Mouse (Mus musculus) forebrain, embryonic 14.5 days (tissue): Measurements from ENCODE around the gene 4933430I17Rik. TPM values are rescaled to one million over a fixed set of nuclear protein-coding genes. Genes with fewer than 3 reads are reported as not detected.

Source experiments
- ATAC-seq: fragments of 200-750 bp; cut with Nextera tagmentation; 2 replicates; pipeline ENCODE4 v1.8.0; 2017; ENCODE audit warnings: mild to moderate bottlenecking, moderate library complexity
- DNase-seq: peaks from one replicate; pipeline ENCODE4 v3.0.0-alpha.2; 2015; ENCODE audit warnings: low spot score
- H3K27ac ChIP-seq: fragments of 300-500 bp; sonication (generic); 2 replicates; pipeline ENCODE4 v1.5.1; 2014; ENCODE audit warnings: low read depth, mild to moderate bottlenecking, control low read depth, low read length, moderate library complexity
- H3K27me3 ChIP-seq: fragments of 300-500 bp; sonication (generic); replicated peaks from 2 replicates; pipeline ENCODE4 v1.6.1; 2014; ENCODE audit warnings: low read length, control low read depth, mixed read lengths; ENCODE audit not compliant: control insufficient read depth, insufficient read depth
- H3K36me3 ChIP-seq: fragments of 300-500 bp; sonication (generic); 2 replicates; pipeline ENCODE4 v1.6.1; 2014; ENCODE audit warnings: low read length, control low read depth; ENCODE audit not compliant: control insufficient read depth, insufficient read depth
- H3K4me1 ChIP-seq: fragments of 300-500 bp; sonication (generic); 2 replicates; pipeline ENCODE4 v1.6.1; 2014; ENCODE audit warnings: antibody characterized with exemption, low read length, control low read depth; ENCODE audit not compliant: control insufficient read depth, insufficient read depth
- H3K4me2 ChIP-seq: fragments of 300-500 bp; sonication (generic); 2 replicates; pipeline ENCODE4 v1.6.1; 2014; ENCODE audit warnings: mild to moderate bottlenecking, control low read depth, low read length
- H3K4me3 ChIP-seq: fragments of 300-500 bp; sonication (generic); 2 replicates; pipeline ENCODE4 v1.5.1; 2014; ENCODE audit warnings: low read depth, low read length, control low read depth
- H3K9ac ChIP-seq: fragments of 300-500 bp; sonication (generic); 2 replicates; pipeline ENCODE4 v1.6.1; 2014; ENCODE audit warnings: mild to moderate bottlenecking, low read length, control low read depth, moderate library complexity
- H3K9me3 ChIP-seq: fragments of 300-500 bp; sonication (generic); replicated peaks from 2 replicates; pipeline ENCODE4 v1.6.1; 2016; ENCODE audit warnings: low read length, control low read depth, mixed read lengths; ENCODE audit not compliant: control insufficient read depth
- WGBS: fragments of 180-500 bp; shearing (Covaris S2); extraction: QIAGEN DNeasy Blood & Tissue Kit; methylation state at CpG from one replicate; pipeline ENCODE4 v1.1.7; 2014; 5-methylcytosine and 5-hydroxymethylcytosine counted together
- polyA plus RNA-seq: library from polyadenylated mRNA; unstranded; fragments of >200 nt; fragmentation: Nextera tagmentation; extraction: Ambion mirVana; gene quantifications from 2 replicates; pipeline ENCODE4 v1.2.1, GENCODE M21; 2014

Gene 4933430I17Rik
- polyA plus RNA-seq, 1 experiment from 2014 or later: 0.97 TPM

GRCm38 (mm10) chr4:62519122-62519848, 5.9 kb upstream of the 4933430I17Rik start:
- Histone ChIP-seq H3K4me1 (peaks cover 13% of the 10 kb centered on the region), H3K27ac (peak overlapping the region; percentile 72), H3K4me2 (peak overlapping the region; percentile 70), H3K4me3 (peak overlapping the region; percentile 67), H3K27me3 (no peaks in the 10 kb centered on the region), H3K9ac (peak overlapping the region; percentile 78), H3K9me3 (no peaks in the 10 kb centered on the region), H3K36me3 (peaks cover 10% of the 10 kb centered on the region)
- ATAC-seq (peak; percentile 78), DNase-seq (no peak)
- WGBS: 2% methylated on average over 26 of the region's 26 CpGs

GRCm38 (mm10) chr4:62519849-62520233, 5.3 kb upstream of the 4933430I17Rik start, which contains the start of gene Alad:
Gene Alad (minus strand): TSS chr4:62519918.
- Histone ChIP-seq H3K4me2 (peak within 1 kb of the TSS; percentile 70), H3K9me3 (no peaks in the 10 kb centered on the region), H3K9ac (peak within 1 kb of the TSS; percentile 78), H3K4me1 (peaks cover 16% of the 10 kb centered on the region), H3K36me3 (peaks cover 10% of the 10 kb centered on the region), H3K27me3 (no peaks in the 10 kb centered on the region), H3K4me3 (peak within 1 kb of the TSS; percentile 67), H3K27ac (peak within 1 kb of the TSS; percentile 72)
- peak; percentile 91 for ATAC-seq
- under 1% methylated on average over 30 of the region's 37 CpGs for WGBS
- DNase-seq: peak; percentile 87

- Histone ChIP-seq H3K9ac (no peak overlapping the region), H3K27ac (no peak overlapping the region), H3K4me3 (no peak overlapping the region), H3K36me3 (peaks cover 10% of the 10 kb centered on the region), H3K4me1 (peaks cover 16% of the 10 kb centered on the region), H3K27me3 (no peaks in the 10 kb centered on the region), H3K9me3 (no peaks in the 10 kb centered on the region), H3K4me2 (no peak overlapping the region)
- DNase-seq (no peak), ATAC-seq (no peak)
- 91% methylated on average over 2 of the region's 2 CpGs for WGBS
These were observed 4.2 kb upstream of the 4933430I17Rik start for GRCm38 (mm10) chr4:62520892-62521400.

GRCm38 (mm10) chr4:62525489-62525811, 281 bp downstream of the 4933430I17Rik start:
- DNase-seq (no peak), ATAC-seq (no peak)
- Histone ChIP-seq H3K27ac (no peak overlapping the region), H3K4me3 (peak overlapping the region; percentile 67), H3K4me1 (peaks cover 7% of the 10 kb centered on the region), H3K27me3 (no peaks in the 10 kb centered on the region), H3K36me3 (peaks cover 10% of the 10 kb centered on the region), H3K9ac (peak overlapping the region; percentile 43; the same call in 1 of the 2 replicates), H3K4me2 (peak overlapping the region; percentile 89), H3K9me3 (no peaks in the 10 kb centered on the region)
- 1% methylated on average over 10 of the region's 10 CpGs for WGBS

GRCm38 (mm10) chr4:62526256-62526655, 1.1 kb downstream of the 4933430I17Rik start:
- 60% methylated on average over 2 of the region's 2 CpGs for WGBS
- H3K4me2 ChIP-seq: no peak overlapping the region

GRCm38 (mm10) chr4:62527655-62528054, 2.5 kb downstream of the 4933430I17Rik start:
- DNase-seq (no peak), ATAC-seq (no peak)
- H3K4me2 ChIP-seq: no peak overlapping the region
- H3K27ac ChIP-seq: no peak overlapping the region
- peaks cover 6% of the 10 kb centered on the region for H3K36me3 ChIP-seq
- 80% methylated on average over 4 of the region's 4 CpGs for WGBS
- no peak overlapping the region for H3K4me3 ChIP-seq
- H3K4me1 ChIP-seq: peaks cover 7% of the 10 kb centered on the region
- no peaks in the 10 kb centered on the region for H3K9me3 ChIP-seq
- no peak overlapping the region for H3K9ac ChIP-seq
- no peaks in the 10 kb centered on the region for H3K27me3 ChIP-seq

More at GRCm38 (mm10) chr4:62526256-62526655, 1.1 kb downstream of the 4933430I17Rik start:
- Histone ChIP-seq H3K9ac (no peak overlapping the region), H3K27me3 (no peaks in the 10 kb centered on the region), H3K27ac (no peak overlapping the region), H3K9me3 (no peaks in the 10 kb centered on the region), H3K4me1 (peaks cover 7% of the 10 kb centered on the region), H3K4me3 (no peak overlapping the region), H3K36me3 (peaks cover 10% of the 10 kb centered on the region)
- ATAC-seq: no peak
- no peak for DNase-seq

GRCm38 (mm10) chr4:62533729-62534128, 8.6 kb downstream of the 4933430I17Rik start:
- Histone ChIP-seq H3K27ac (no peak overlapping the region), H3K9ac (no peak overlapping the region), H3K4me3 (no peak overlapping the region), H3K27me3 (no peaks in the 10 kb centered on the region), H3K36me3 (no peaks in the 10 kb centered on the region), H3K4me1 (no peaks in the 10 kb centered on the region), H3K4me2 (no peak overlapping the region), H3K9me3 (no peaks in the 10 kb centered on the region)
- ATAC-seq (no peak), DNase-seq (no peak)
- 79% methylated on average over 6 of the region's 6 CpGs for WGBS

- ATAC-seq: peak; percentile 68
- Histone ChIP-seq H3K9me3 (no peaks in the 10 kb centered on the region), H3K4me1 (no peaks in the 10 kb centered on the region), H3K4me2 (no peak overlapping the region), H3K27me3 (no peaks in the 10 kb centered on the region), H3K4me3 (no peak overlapping the region), H3K27ac (no peak overlapping the region), H3K36me3 (no peaks in the 10 kb centered on the region), H3K9ac (no peak overlapping the region)
- 76% methylated on average over 3 of the region's 3 CpGs for WGBS
- DNase-seq: peak; percentile 59
These were observed 16.6 kb downstream of the 4933430I17Rik start for GRCm38 (mm10) chr4:62541802-62542201.

- H3K4me2 ChIP-seq: no peak overlapping the region
- H3K36me3 ChIP-seq: no peaks in the 10 kb centered on the region
- 87% methylated on average over 6 of the region's 6 CpGs for WGBS
- no peaks in the 10 kb centered on the region for H3K9me3 ChIP-seq
- H3K4me1 ChIP-seq: no peaks in the 10 kb centered on the region
- H3K4me3 ChIP-seq: no peak overlapping the region
- DNase-seq (no peak), ATAC-seq (no peak)
- no peaks in the 10 kb centered on the region for H3K27me3 ChIP-seq
- H3K27ac ChIP-seq: no peak overlapping the region
- no peak overlapping the region for H3K9ac ChIP-seq
These were observed 18.6 kb downstream of the 4933430I17Rik start for GRCm38 (mm10) chr4:62543782-62544181.
